Mouse (Mus musculus) hindbrain, embryonic 10.5 days (tissue): Measurements from ENCODE around the gene Vmp1. TPM values are rescaled to one million over a fixed set of nuclear protein-coding genes. Genes with fewer than 3 reads are reported as not detected.

Experiments
- DNase-seq: peaks from one replicate; pipeline ENCODE4 v3.0.0-alpha.2; 2017; ENCODE audit warnings: low spot score
- H3K27ac ChIP-seq: fragments of 300-500 bp; sonication (generic); 2 replicates; pipeline ENCODE4 v1.5.1; 2016; ENCODE audit warnings: mild to moderate bottlenecking, moderate library complexity
- H3K27me3 ChIP-seq: fragments of 300-500 bp; sonication (generic); 2 replicates; pipeline ENCODE4 v1.6.1; 2016; ENCODE audit warnings: mild to moderate bottlenecking; ENCODE audit not compliant: poor library complexity, insufficient read depth, severe bottlenecking
- H3K36me3 ChIP-seq: fragments of 300-500 bp; sonication (generic); 2 replicates; pipeline ENCODE4 v1.6.1; 2016; ENCODE audit warnings: mild to moderate bottlenecking, moderate library complexity
- H3K4me1 ChIP-seq: fragments of 300-500 bp; sonication (generic); replicated peaks from 2 replicates; pipeline ENCODE4 v1.6.1; 2016; ENCODE audit warnings: mild to moderate bottlenecking
- H3K4me3 ChIP-seq: fragments of 300-500 bp; sonication (generic); 2 replicates; pipeline ENCODE4 v1.5.1; 2016; ENCODE audit warnings: mild to moderate bottlenecking, moderate library complexity
- H3K9me3 ChIP-seq: fragments of 300-500 bp; sonication (generic); 2 replicates; pipeline ENCODE4 v1.6.1; 2016; ENCODE audit warnings: mild to moderate bottlenecking, moderate library complexity
- WGBS: fragments of 180-500 bp; shearing (Covaris S2); methylation state at CpG from one replicate; pipeline ENCODE4 v1.1.7; 2016; 5-methylcytosine and 5-hydroxymethylcytosine counted together
- polyA plus RNA-seq: library from polyadenylated mRNA; unstranded; fragments of >200 nt; fragmentation: Nextera tagmentation; extraction: Ambion mirVana; gene quantifications from 2 replicates; pipeline ENCODE4 v1.2.1, GENCODE M21; 2016

Gene Vmp1
- polyA plus RNA-seq, 1 experiment from 2014 or later, result 92.8 TPM

GRCm38 (mm10) chr11:86582543-86583260, 100.9 kb downstream of the Vmp1 start:
- no peak for DNase-seq
- Histone ChIP-seq H3K36me3 (peaks cover 7% of the 10 kb centered on the region), H3K4me1 (peaks cover 30% of the 10 kb centered on the region), H3K27me3 (no peaks in the 10 kb centered on the region), H3K27ac (no peak overlapping the region), H3K9me3 (no peaks in the 10 kb centered on the region), H3K4me3 (no peak overlapping the region)
- WGBS, result 86% methylated on average over 7 of the region's 7 CpGs

GRCm38 (mm10) chr11:86581943-86582542, 101.6 kb downstream of the Vmp1 start:
- Histone ChIP-seq H3K27me3 (no peaks in the 10 kb centered on the region), H3K4me3 (no peak overlapping the region), H3K4me1 (peaks cover 30% of the 10 kb centered on the region), H3K27ac (no peak overlapping the region), H3K9me3 (no peaks in the 10 kb centered on the region), H3K36me3 (peaks cover 7% of the 10 kb centered on the region)
- DNase-seq, result no peak
- WGBS, result 89% methylated on average over 12 of the region's 12 CpGs

GRCm38 (mm10) chr11:86581250-86581753, 102.3 kb downstream of the Vmp1 start:
- WGBS, result 66% methylated on average over 11 of the region's 11 CpGs
- peaks cover 31% of the 10 kb centered on the region for H3K4me1 ChIP-seq
- H3K9me3 ChIP-seq, result no peaks in the 10 kb centered on the region
- H3K27me3 ChIP-seq, result no peaks in the 10 kb centered on the region
- DNase-seq, result no peak
- H3K36me3 ChIP-seq, result peaks cover 7% of the 10 kb centered on the region
- no peak overlapping the region for H3K4me3 ChIP-seq
- H3K27ac ChIP-seq, result peak overlapping the region; percentile 3; the same call in 1 of the 2 replicates

- peaks cover 35% of the 10 kb centered on the region for H3K4me1 ChIP-seq
- H3K4me3 ChIP-seq, result no peak overlapping the region
- H3K27ac ChIP-seq, result no peak overlapping the region; the same call in 1 of the 2 replicates
- H3K9me3 ChIP-seq, result no peaks in the 10 kb centered on the region
- no peaks in the 10 kb centered on the region for H3K27me3 ChIP-seq
- H3K36me3 ChIP-seq, result peaks cover 7% of the 10 kb centered on the region
- 90% methylated on average over 9 of the region's 9 CpGs for WGBS
- no peak for DNase-seq
Measured at GRCm38 (mm10) chr11:86580319-86581113, 103.1 kb downstream of the Vmp1 start.

GRCm38 (mm10) chr11:86579731-86580318, 103.8 kb downstream of the Vmp1 start:
- no peak overlapping the region for H3K4me3 ChIP-seq
- H3K4me1 ChIP-seq, result peaks cover 36% of the 10 kb centered on the region
- H3K36me3 ChIP-seq, result 0 out of 2 replicates have a peak, but pooled peaks cover 2% of the 10 kb centered on the region
- no peaks in the 10 kb centered on the region for H3K9me3 ChIP-seq
- WGBS, result 84% methylated on average over 10 of the region's 10 CpGs
- H3K27ac ChIP-seq, result no peak overlapping the region; the same call in 1 of the 2 replicates
- H3K27me3 ChIP-seq, result no peaks in the 10 kb centered on the region
- no peak for DNase-seq

- Histone ChIP-seq H3K4me3 (no peak overlapping the region), H3K9me3 (no peaks in the 10 kb centered on the region), H3K27ac (peak overlapping the region; percentile 57), H3K36me3 (0 out of 2 replicates have a peak, but pooled peaks cover 2% of the 10 kb centered on the region), H3K27me3 (no peaks in the 10 kb centered on the region), H3K4me1 (peaks cover 36% of the 10 kb centered on the region)
- no peak for DNase-seq
- 77% methylated on average over 25 of the region's 25 CpGs for WGBS
Measured at GRCm38 (mm10) chr11:86578809-86579730, 104.6 kb downstream of the Vmp1 start.

- Histone ChIP-seq H3K36me3 (no peaks in the 10 kb centered on the region), H3K4me1 (peaks cover 36% of the 10 kb centered on the region), H3K27ac (peak overlapping the region; percentile 46), H3K9me3 (no peaks in the 10 kb centered on the region), H3K27me3 (no peaks in the 10 kb centered on the region), H3K4me3 (no peak overlapping the region)
- 84% methylated on average over 6 of the region's 6 CpGs for WGBS
- no peak for DNase-seq
Measured at GRCm38 (mm10) chr11:86578106-86578808, 105.4 kb downstream of the Vmp1 start.

- no peaks in the 10 kb centered on the region for H3K36me3 ChIP-seq
- no peaks in the 10 kb centered on the region for H3K9me3 ChIP-seq
- no peak for DNase-seq
- peak overlapping the region; percentile 46 for H3K27ac ChIP-seq
- no peaks in the 10 kb centered on the region for H3K27me3 ChIP-seq
- 66% methylated on average over 4 of the region's 4 CpGs for WGBS
- peaks cover 36% of the 10 kb centered on the region for H3K4me1 ChIP-seq
- H3K4me3 ChIP-seq, result no peak overlapping the region
Measured at GRCm38 (mm10) chr11:86577231-86577630, 106.4 kb downstream of the Vmp1 start.

- peaks cover 45% of the 10 kb centered on the region for H3K4me1 ChIP-seq
- no peaks in the 10 kb centered on the region for H3K9me3 ChIP-seq
- H3K4me3 ChIP-seq, result no peak overlapping the region
- H3K27ac ChIP-seq, result no peak overlapping the region
- no peaks in the 10 kb centered on the region for H3K36me3 ChIP-seq
- WGBS, result 88% methylated on average over 7 of the region's 7 CpGs
- no peak for DNase-seq
- no peaks in the 10 kb centered on the region for H3K27me3 ChIP-seq
Measured at GRCm38 (mm10) chr11:86575632-86576378, 107.8 kb downstream of the Vmp1 start.

- Histone ChIP-seq H3K27me3 (no peaks in the 10 kb centered on the region), H3K4me3 (no peak overlapping the region), H3K4me1 (peaks cover 38% of the 10 kb centered on the region), H3K36me3 (no peaks in the 10 kb centered on the region), H3K9me3 (no peaks in the 10 kb centered on the region), H3K27ac (no peak overlapping the region)
- 58% methylated on average over 2 of the region's 2 CpGs for WGBS
- no peak for DNase-seq
Measured at GRCm38 (mm10) chr11:86574408-86574807, 109.2 kb downstream of the Vmp1 start.
